8 mouse cellular contexts compared by ENCODE assay signal in genomic region chr17:21383391-21384056, GRCm38 (mm10). TPM values are rescaled to one million over a fixed set of nuclear protein-coding genes. Genes with fewer than 3 reads are reported as not detected.
DNase-seq lines count a peak whose midpoint lies in the region; ATAC-seq lines count a peak whose summit lies in the region.

Zfp677 (plus strand) TSS chr17:21383748.

- peak within 1 kb of the TSS; percentile 47 for H3K9ac ChIP-seq in intestine, embryonic 15.5 days

- H3K27me3 ChIP-seq in embryonic facial prominence, embryonic 10.5 days (replicated peaks; ENCODE audit: low read depth, poor library complexity, severe bottlenecking): no peaks in the 10 kb centered on the region
- H3K27me3 ChIP-seq in intestine, embryonic 15.5 days (replicated peaks): no peaks in the 10 kb centered on the region

- ATAC-seq in intestine, embryonic 15.5 days: peak; percentile 100

- no peak within 1 kb of the TSS; the same call in 1 of the 2 replicates for H3K27ac ChIP-seq in embryonic facial prominence, embryonic 10.5 days (replicated peaks)
- H3K27ac ChIP-seq in intestine, embryonic 15.5 days: no peak within 1 kb of the TSS

- H3K36me3 ChIP-seq in embryonic facial prominence, embryonic 10.5 days (replicated peaks): no peaks in the 10 kb centered on the region
- H3K36me3 ChIP-seq in intestine, embryonic 15.5 days: no peaks in the 10 kb centered on the region

- DNase-seq in adrenal gland, postnatal 14 days: peak; percentile 82
- DNase-seq in embryonic facial prominence, embryonic 10.5 days (ENCODE audit: low spot score): peak; percentile 75
- DNase-seq in gastrocnemius, postnatal 4 days (ENCODE audit: low spot score in 2 of 2): peak; percentile 31 to 60
- peak; percentile 24 to 59 for DNase-seq in left cerebral cortex, postnatal 25 days (ENCODE audit: low spot score in 2 of 2)
- DNase-seq in mesoderm, embryonic 11.5 days (ENCODE audit: low read depth, low spot score): peak; percentile 69
- peak; percentile 51 for DNase-seq in right cerebral cortex, postnatal 25 days
- peak; percentile 81 for DNase-seq in yolk sac, embryonic 10.5 days (ENCODE audit: low spot score)

- WGBS in embryonic facial prominence, embryonic 10.5 days: 6% methylated on average over 20 of the region's 20 CpGs
- WGBS in intestine, embryonic 15.5 days: 6% methylated on average over 20 of the region's 20 CpGs

- peak within 1 kb of the TSS; percentile 90 for H3K4me2 ChIP-seq in intestine, embryonic 15.5 days (replicated peaks)

- H3K4me3 ChIP-seq in embryonic facial prominence, embryonic 10.5 days: peak within 1 kb of the TSS; percentile 64
- H3K4me3 ChIP-seq in intestine, embryonic 15.5 days (replicated peaks): peak within 1 kb of the TSS; percentile 53

- intact Hi-C loops in left cerebral cortex, postnatal 25 days (cut with DNase I): loop anchor here (5.0 kb wide), 1 partner anchor 111 kb away; no protein-coding TSS in a partner anchor

- H3K4me1 ChIP-seq in embryonic facial prominence, embryonic 10.5 days: peaks cover 5% of the 10 kb centered on the region; the same call in 1 of the 2 replicates
- 0 out of 2 replicates have a peak, but pooled peaks cover 3% of the 10 kb centered on the region for H3K4me1 ChIP-seq in intestine, embryonic 15.5 days (replicated peaks)

- H3K9me3 ChIP-seq in embryonic facial prominence, embryonic 10.5 days: no peaks in the 10 kb centered on the region
- no peaks in the 10 kb centered on the region for H3K9me3 ChIP-seq in intestine, embryonic 15.5 days

RNA-seq across cellular contexts. Expression of gene Zfp677, which starts in this region (rescaled TPM):
- 3.1 and 4.1 TPM in 2 replicates for total RNA-seq in adrenal gland, postnatal 14 days (2021)
- 1.9 and 2.9 TPM in 2 replicates for polyA plus RNA-seq in embryonic facial prominence, embryonic 10.5 days (2016; fragmentation: Nextera tagmentation; extraction: Ambion mirVana)
- 1 to 10 TPM in 1 of 2 experiments, under 1 TPM in 1; 0.88 to 1.1 TPM for total RNA-seq in gastrocnemius, postnatal 4 days (2021)
- polyA plus RNA-seq in intestine, embryonic 15.5 days (2015; fragmentation: Nextera tagmentation; extraction: Ambion mirVana): 2.8 and 2.9 TPM in 2 replicates
- total RNA-seq in left cerebral cortex, postnatal 25 days (2021): 1 to 10 TPM; 1.2 to 1.3 TPM
